Mouse (Mus musculus) gonadal fat pad, adult 2 months (tissue): ENCODE results near the gene Tmem150a. TPM values are rescaled to one million over a fixed set of nuclear protein-coding genes. Genes with fewer than 3 reads are reported as not detected.

Source experiments
- DNase-seq: peaks from one replicate; pipeline ENCODE4 v3.0.0-alpha.2; 2012; ENCODE audit warnings: low read depth
- polyA plus RNA-seq: library from polyadenylated mRNA; depleted of rRNA; stranded (reverse); fragments of >200 nt; gene quantifications from 2 replicates; pipeline ENCODE4 v1.2.3, GENCODE M21; 2012; rRNA removed

Tmem150a gene
- polyA plus RNA-seq = 19.0 and 23.6 TPM in 2 replicates

GRCm38 (mm10) chr6:72355066-72355911 lies at the start of gene Tmem150a:
Gene Tmem150a, plus strand, starts transcription at chr6:72355447.
- DNase-seq = no peak

- no peak for DNase-seq
These were observed 43.0 kb upstream of the Tmem150a start for GRCm38 (mm10) chr6:72312198-72312597.

GRCm38 (mm10) chr6:72313124-72313867 lies 42.0 kb upstream of the Tmem150a start:
- DNase-seq = no peak

- no peak for DNase-seq
These were observed 39.9 kb upstream of the Tmem150a start for GRCm38 (mm10) chr6:72315384-72315783.

- peak; percentile 20 for DNase-seq
These were observed 39.2 kb upstream of the Tmem150a start for GRCm38 (mm10) chr6:72316044-72316443.

GRCm38 (mm10) chr6:72318440-72318839 lies 36.8 kb upstream of the Tmem150a start:
- DNase-seq = no peak

GRCm38 (mm10) chr6:72319019-72319418 lies 36.2 kb upstream of the Tmem150a start:
- DNase-seq = no peak

GRCm38 (mm10) chr6:72322936-72323335 lies 32.3 kb upstream of the Tmem150a start:
- no peak for DNase-seq

- no peak for DNase-seq
These were observed 31.3 kb upstream of the Tmem150a start for GRCm38 (mm10) chr6:72323786-72324508.

GRCm38 (mm10) chr6:72326274-72326673 lies 29.0 kb upstream of the Tmem150a start:
- DNase-seq = no peak

- no peak for DNase-seq
These were observed 26.2 kb upstream of the Tmem150a start for GRCm38 (mm10) chr6:72329019-72329418.

GRCm38 (mm10) chr6:72330133-72330532 lies 25.1 kb upstream of the Tmem150a start:
- DNase-seq = no peak

- DNase-seq = no peak
These were observed 22.1 kb upstream of the Tmem150a start for GRCm38 (mm10) chr6:72333111-72333510.

- DNase-seq = no peak
These were observed 14.8 kb upstream of the Tmem150a start for GRCm38 (mm10) chr6:72340481-72340880.

GRCm38 (mm10) chr6:72344396-72345073 lies 10.7 kb upstream of the Tmem150a start:
- DNase-seq = no peak

GRCm38 (mm10) chr6:72345074-72345567 lies 10.1 kb upstream of the Tmem150a start, which contains the start of gene Usp39:
Gene Usp39, minus strand, starts transcription at chr6:72345184.
- peak; percentile 61 for DNase-seq

GRCm38 (mm10) chr6:72345633-72346032 lies 9.6 kb upstream of the Tmem150a start:
- no peak for DNase-seq

GRCm38 (mm10) chr6:72346261-72346660 lies 9.0 kb upstream of the Tmem150a start:
- no peak for DNase-seq

GRCm38 (mm10) chr6:72347166-72347941 lies 7.9 kb upstream of the Tmem150a start, which contains the start of gene 0610030E20Rik:
Gene 0610030E20Rik, plus strand, starts transcription at chr6:72347317.
- DNase-seq = no peak

- no peak for DNase-seq
These were observed 6.8 kb upstream of the Tmem150a start for GRCm38 (mm10) chr6:72348411-72348810.
